Mouse (Mus musculus): ENCODE measurements at regions not wholly inside any gene's neighbourhood (a gene's known extent, or its start where the extent isn't known, plus 50 kb on each side); places are given as distances from the start of the nearest gene placed in this dataset.

- Histone ChIP-seq H3K27me3 (no peaks in the 10 kb centered on the region), H3K4me1 (peaks cover 9% of the 10 kb centered on the region), H3K9ac (no peak overlapping the region), H3K9me3 (replicated peaks) (no peaks in the 10 kb centered on the region), H3K36me3 (ENCODE audit: poor library complexity, severe bottlenecking) (no peaks in the 10 kb centered on the region), H3K4me3 (no peak overlapping the region), H3K4me2 (no peak overlapping the region), H3K27ac (no peak overlapping the region)
- ATAC-seq = no peak
- WGBS = 48% methylated on average over 3 of the region's 3 CpGs
Measured at GRCm38 (mm10) chr2:56576588-56576987, 547.2 kb downstream of the Nr4a2 start.

GRCm38 (mm10) chr2:56572757-56573156, 551.0 kb downstream of the Nr4a2 start:
- Histone ChIP-seq H3K36me3 (ENCODE audit: poor library complexity, severe bottlenecking) (no peaks in the 10 kb centered on the region), H3K9me3 (replicated peaks) (no peaks in the 10 kb centered on the region), H3K27me3 (no peaks in the 10 kb centered on the region), H3K27ac (no peak overlapping the region), H3K4me3 (no peak overlapping the region), H3K4me2 (no peak overlapping the region), H3K9ac (no peak overlapping the region), H3K4me1 (peaks cover 9% of the 10 kb centered on the region)
- 52% methylated on average over 2 of the region's 2 CpGs for WGBS
- ATAC-seq = no peak

GRCm38 (mm10) chr2:56561321-56561720, 562.5 kb downstream of the Nr4a2 start:
- Histone ChIP-seq H3K9ac (no peak overlapping the region), H3K27me3 (no peaks in the 10 kb centered on the region), H3K36me3 (ENCODE audit: poor library complexity, severe bottlenecking) (no peaks in the 10 kb centered on the region), H3K4me1 (no peaks in the 10 kb centered on the region), H3K27ac (no peak overlapping the region), H3K4me3 (no peak overlapping the region), H3K4me2 (no peak overlapping the region), H3K9me3 (replicated peaks) (no peaks in the 10 kb centered on the region)
- no peak for ATAC-seq
- 65% methylated on average over 2 of the region's 2 CpGs for WGBS

DNA sequence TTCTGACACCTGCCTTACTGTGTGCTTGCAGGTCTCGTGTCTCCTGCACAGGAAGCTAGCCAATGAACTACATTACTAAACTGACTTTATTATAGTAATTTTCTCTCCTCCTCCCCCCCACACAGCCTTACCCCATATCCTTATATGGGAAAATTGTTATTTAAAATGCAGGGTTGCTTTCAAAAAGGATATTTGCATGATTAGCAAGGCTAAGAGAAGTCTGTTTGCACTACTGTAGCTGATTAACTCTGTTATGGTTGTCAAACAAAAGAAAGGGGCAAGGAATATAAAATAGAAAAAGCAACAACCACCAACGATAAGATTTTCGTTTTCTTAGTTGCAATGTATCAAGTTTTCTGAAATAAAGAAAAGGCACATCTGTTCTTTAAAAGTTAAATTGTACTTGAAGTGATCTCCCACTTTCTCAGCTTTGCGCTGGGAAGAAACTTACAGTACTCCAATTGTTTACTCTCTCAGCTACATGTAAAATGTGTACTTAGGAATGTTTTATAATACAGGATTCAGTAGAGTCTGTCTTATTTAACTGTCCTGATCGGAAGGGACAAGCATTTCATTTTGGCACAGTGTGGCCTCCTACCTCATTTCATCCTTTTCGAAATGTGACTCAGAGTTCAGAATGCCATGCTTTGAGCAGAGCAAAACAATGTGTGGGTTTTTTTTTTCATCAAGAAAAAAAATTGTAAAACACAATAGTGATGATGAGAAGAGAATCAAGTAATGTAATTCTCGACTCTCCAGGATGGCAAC, 571.4 kb downstream of the Nr4a2 start:
- no peak overlapping the region for H3K4me3 ChIP-seq
- no peak for ATAC-seq
- H3K4me2 ChIP-seq = no peak overlapping the region
- H3K36me3 ChIP-seq (ENCODE audit: poor library complexity, severe bottlenecking) = no peaks in the 10 kb centered on the region
- H3K27ac ChIP-seq = no peak overlapping the region
- no peak overlapping the region for H3K9ac ChIP-seq
- H3K4me1 ChIP-seq = no peaks in the 10 kb centered on the region
- no peaks in the 10 kb centered on the region for H3K9me3 ChIP-seq (replicated peaks)
- no peaks in the 10 kb centered on the region for H3K27me3 ChIP-seq
- WGBS = 71% methylated on average over 7 of the region's 7 CpGs

DNA sequence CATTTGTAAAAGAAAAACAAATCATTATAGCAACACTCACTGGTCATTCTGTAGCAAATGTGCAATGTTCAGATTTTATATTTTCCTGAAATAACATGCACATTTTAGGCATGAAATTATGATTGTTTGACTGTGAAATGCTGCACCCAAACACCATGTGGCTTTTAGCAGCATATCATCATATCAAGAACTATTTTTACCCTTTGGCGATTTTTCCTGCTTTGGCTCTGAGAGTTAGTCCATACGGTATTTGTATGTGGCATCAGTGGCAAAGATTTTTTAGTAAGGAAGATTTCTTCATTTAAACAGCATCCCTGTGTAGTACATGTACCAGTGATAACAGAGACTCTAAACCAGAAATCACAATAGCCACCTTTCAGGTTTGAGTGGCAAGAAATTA, 573.6 kb downstream of the Nr4a2 start:
- Histone ChIP-seq H3K4me2 (no peak overlapping the region), H3K9me3 (replicated peaks) (no peaks in the 10 kb centered on the region), H3K36me3 (ENCODE audit: poor library complexity, severe bottlenecking) (no peaks in the 10 kb centered on the region), H3K9ac (no peak overlapping the region), H3K4me1 (no peaks in the 10 kb centered on the region), H3K27me3 (no peaks in the 10 kb centered on the region), H3K27ac (no peak overlapping the region), H3K4me3 (no peak overlapping the region)
- ATAC-seq = no peak; the same call in 1 of the 2 replicates
- WGBS = 87% methylated on average over 2 of the region's 2 CpGs

- no peaks in the 10 kb centered on the region for H3K9me3 ChIP-seq (replicated peaks)
- H3K9ac ChIP-seq = no peak overlapping the region
- H3K4me3 ChIP-seq = no peak overlapping the region
- H3K27me3 ChIP-seq = no peaks in the 10 kb centered on the region
- H3K36me3 ChIP-seq (ENCODE audit: poor library complexity, severe bottlenecking) = no peaks in the 10 kb centered on the region
- 57% methylated on average over 2 of the region's 2 CpGs for WGBS
- no peaks in the 10 kb centered on the region for H3K4me1 ChIP-seq
- H3K27ac ChIP-seq = no peak overlapping the region
- H3K4me2 ChIP-seq = no peak overlapping the region
- no peak for ATAC-seq
Measured at GRCm38 (mm10) chr2:56540714-56541113, 583.1 kb downstream of the Nr4a2 start.

GRCm38 (mm10) chr2:56539828-56540227, 584.0 kb downstream of the Nr4a2 start:
- peak; percentile 95 for ATAC-seq
- 72% methylated on average over 8 of the region's 8 CpGs for WGBS
- H3K27ac ChIP-seq = no peak overlapping the region

GRCm38 (mm10) chr2:56519428-56519827, 604.4 kb downstream of the Nr4a2 start:
- 60% methylated on average over 7 of the region's 7 CpGs for WGBS
- no peak for ATAC-seq
- Histone ChIP-seq H3K9me3 (replicated peaks) (no peaks in the 10 kb centered on the region), H3K4me3 (no peak overlapping the region), H3K36me3 (ENCODE audit: poor library complexity, severe bottlenecking) (no peaks in the 10 kb centered on the region), H3K4me1 (no peaks in the 10 kb centered on the region), H3K4me2 (no peak overlapping the region), H3K27me3 (no peaks in the 10 kb centered on the region), H3K27ac (no peak overlapping the region), H3K9ac (no peak overlapping the region)

More at GRCm38 (mm10) chr2:56539828-56540227, 584.0 kb downstream of the Nr4a2 start:
- no peak overlapping the region for H3K9ac ChIP-seq
- H3K27me3 ChIP-seq = no peaks in the 10 kb centered on the region
- H3K9me3 ChIP-seq (replicated peaks) = no peaks in the 10 kb centered on the region
- no peak overlapping the region for H3K4me2 ChIP-seq
- no peak overlapping the region for H3K4me3 ChIP-seq
- H3K4me1 ChIP-seq = no peaks in the 10 kb centered on the region
- H3K36me3 ChIP-seq (ENCODE audit: poor library complexity, severe bottlenecking) = no peaks in the 10 kb centered on the region

All from forebrain, embryonic 13.5 days (tissue).